Mouse (Mus musculus): Measurements from ENCODE around the gene Dhrs3.

GRCm38 (mm10) chr4:144908825-144909224 lies 16.2 kb downstream of the Dhrs3 start:
- TF ChIP-seq MAFK (IDR thresholded peaks at IDR 0.05; ENCODE audit: insufficient read depth, low read depth, low read length) (no peak), ZC3H11A (IDR thresholded peaks at IDR 0.05; ENCODE audit: borderline replicate concordance, low read depth, low read length) (no peak)

Data from ES-E14 (cell line).